Mouse (Mus musculus) urinary bladder, adult 2 months (tissue): Measurements from ENCODE around the gene Endov. TPM values are rescaled to one million over a fixed set of nuclear protein-coding genes. Genes with fewer than 3 reads are reported as not detected.

ENCODE experiments used
- DNase-seq: peaks from one replicate; pipeline ENCODE4 v3.0.0; 2022; ENCODE audit warnings: low spot score
- polyA plus RNA-seq: library from polyadenylated mRNA; depleted of rRNA; stranded (reverse); fragments of >200 nt; gene quantifications from 2 replicates; pipeline ENCODE4 v1.2.3, GENCODE M21; 2012

Endov gene
- polyA plus RNA-seq, 1 experiment, result 15.7 TPM

- DNase-seq, result no peak
Observed at GRCm38 (mm10) chr11:119545741-119546495, 54.8 kb downstream of the Endov start.

GRCm38 (mm10) chr11:119546496-119547182 lies 55.5 kb downstream of the Endov start:
- no peak for DNase-seq

- DNase-seq, result no peak
Observed at GRCm38 (mm10) chr11:119547183-119547921, 56.2 kb downstream of the Endov start, which contains the start of gene Nptx1. Gene Nptx1, minus strand, starts transcription at chr11:119547753.

- no peak for DNase-seq
Observed at GRCm38 (mm10) chr11:119547951-119548591, 56.9 kb downstream of the Endov start.

- DNase-seq, result no peak
Observed at GRCm38 (mm10) chr11:119548741-119549370, 57.7 kb downstream of the Endov start.

GRCm38 (mm10) chr11:119549371-119549811 lies 58.2 kb downstream of the Endov start:
- no peak for DNase-seq

GRCm38 (mm10) chr11:119550546-119551335 lies 59.6 kb downstream of the Endov start:
- DNase-seq, result no peak

GRCm38 (mm10) chr11:119551468-119551867 lies 60.3 kb downstream of the Endov start:
- DNase-seq, result no peak

- DNase-seq, result no peak
Observed at GRCm38 (mm10) chr11:119552301-119552700, 61.2 kb downstream of the Endov start.

GRCm38 (mm10) chr11:119552902-119553802 lies 62.0 kb downstream of the Endov start:
- DNase-seq, result no peak

GRCm38 (mm10) chr11:119554706-119555105 lies 63.6 kb downstream of the Endov start:
- no peak for DNase-seq

GRCm38 (mm10) chr11:119555170-119555569 lies 64.0 kb downstream of the Endov start:
- no peak for DNase-seq

- DNase-seq, result no peak
Observed at GRCm38 (mm10) chr11:119557940-119558869, 67.1 kb downstream of the Endov start.

GRCm38 (mm10) chr11:119558870-119559610 lies 67.9 kb downstream of the Endov start:
- DNase-seq, result no peak
